Mouse (Mus musculus) heart, postnatal 25 days (tissue): Measurements from ENCODE around the gene Spata21. TPM values are rescaled to one million over a fixed set of nuclear protein-coding genes. Genes with fewer than 3 reads are reported as not detected.
"Not testable (repeated sequence)": the region's sequence is repeated elsewhere in the genome, so short reads cannot be mapped to it uniquely, and the experiment has no call there.

Experiments used
- DNase-seq: peaks from one replicate; pipeline ENCODE4 v3.0.0; 2022; ENCODE audit warnings: low spot score
- intact Hi-C: fragments of 180-260 bp; cut with DNase I; formaldehyde crosslinking; loops from one replicate; pipeline ENCODE4 v1.15.1; 2025
- total RNA-seq, 2 experiments: library from RNA; stranded (reverse); gene quantifications; 2 replicates each; pipeline ENCODE4 v1.2.3; 2021

The Spata21 gene
- total RNA-seq, 2 experiments from 2014 or later, result not detected

DNA sequence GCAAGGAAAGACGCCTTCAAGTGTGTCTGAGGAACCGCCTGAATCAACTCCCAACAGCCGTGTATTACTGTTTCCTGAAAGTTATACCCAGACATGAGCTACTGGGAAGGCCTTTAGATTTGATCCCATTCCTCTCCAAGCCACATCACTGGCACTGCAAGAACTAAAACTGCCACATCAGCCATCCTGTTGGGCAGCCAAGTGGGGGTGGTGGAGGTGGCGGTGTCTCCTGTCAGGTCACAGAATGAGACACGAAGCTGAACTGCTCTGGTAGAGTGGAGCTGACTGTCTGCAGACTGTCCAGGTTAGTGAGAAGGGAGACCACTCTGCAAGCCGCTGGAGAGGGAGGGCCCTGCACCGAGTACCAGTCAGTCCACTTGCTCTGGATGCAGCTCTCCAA lies 34.5 kb downstream of the Spata21 start:
- no peak for DNase-seq
- intact Hi-C loops, result no loop called here

DNA sequence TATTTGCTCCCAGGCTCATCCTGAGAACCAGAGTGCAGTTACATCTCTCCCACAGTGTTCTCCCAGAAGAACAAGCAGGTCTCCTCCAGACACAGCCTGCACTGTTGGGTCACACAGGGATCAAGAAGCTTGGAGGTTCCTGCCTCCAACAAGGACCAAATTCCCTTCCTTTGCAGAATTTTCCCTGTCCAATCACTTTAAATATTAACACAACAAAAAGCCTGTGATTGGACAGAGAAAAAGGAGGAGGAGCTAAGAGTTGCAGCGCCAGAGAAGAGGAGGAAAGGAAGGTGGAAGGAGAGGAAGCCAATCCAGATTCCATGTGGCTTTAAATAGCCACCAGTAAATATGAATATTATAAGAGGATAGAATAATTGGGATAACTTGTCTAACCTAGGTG lies 34.9 kb downstream of the Spata21 start:
- intact Hi-C loops, result no loop called here
- DNase-seq, result no peak

DNA sequence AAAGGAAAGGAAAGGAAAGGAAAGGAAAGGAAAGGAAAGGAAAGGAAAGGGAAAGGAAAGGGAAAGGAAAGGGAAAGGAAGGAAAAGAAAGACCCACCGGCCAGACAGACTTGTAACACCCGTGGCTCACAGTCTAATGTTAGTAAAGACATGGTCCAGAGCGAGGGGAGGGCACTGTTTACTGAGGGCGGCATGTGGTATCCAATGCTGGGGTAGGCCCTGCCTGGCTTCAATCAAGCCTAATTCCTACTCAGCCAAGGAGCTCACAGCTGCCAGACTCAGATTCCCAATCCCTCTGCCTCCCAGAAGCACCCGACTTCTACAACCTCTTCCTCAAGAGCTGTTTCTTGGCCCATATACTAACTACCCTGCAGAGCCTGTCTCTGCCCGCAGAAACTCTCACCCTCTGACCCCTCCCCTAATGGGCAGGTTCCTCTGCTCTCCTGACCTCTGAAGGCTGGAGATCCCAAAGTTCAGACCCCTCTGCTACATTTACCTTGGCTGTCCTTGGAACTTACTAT lies 41.1 kb downstream of the Spata21 start:
- no peak for DNase-seq
- intact Hi-C loops, result no loop called here

DNA sequence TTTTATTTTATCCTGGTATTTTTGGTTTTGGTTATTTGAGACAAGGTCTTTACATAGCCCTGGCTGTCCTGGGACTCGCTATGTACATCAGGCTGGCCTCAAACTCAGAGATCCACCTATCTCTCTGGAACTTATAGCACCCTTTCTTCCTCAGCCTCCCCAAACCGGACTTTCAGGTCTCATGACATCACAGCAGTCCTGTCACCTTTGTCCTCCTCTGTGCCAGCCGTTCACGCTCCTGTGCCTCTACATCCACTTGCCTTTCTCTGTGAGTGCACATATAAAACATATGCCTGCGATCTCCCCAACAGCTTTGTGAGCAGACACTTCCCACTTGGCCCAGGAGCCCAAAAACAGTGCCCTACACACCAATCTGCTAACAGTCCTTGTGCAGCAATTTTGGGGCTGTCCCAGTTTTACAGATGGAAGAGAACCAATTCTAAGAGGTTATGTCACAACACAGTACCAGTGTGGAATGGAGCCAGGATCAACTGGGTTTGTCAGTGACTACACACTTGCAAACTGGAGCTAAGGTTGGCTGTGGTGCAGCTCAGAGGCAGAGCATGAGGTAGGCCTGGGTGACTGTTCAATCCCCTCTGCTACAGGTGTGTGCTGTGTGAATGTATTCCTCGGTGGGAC lies 42.7 kb downstream of the Spata21 start:
- DNase-seq, result no peak
- intact Hi-C loops, result no loop called here

DNA sequence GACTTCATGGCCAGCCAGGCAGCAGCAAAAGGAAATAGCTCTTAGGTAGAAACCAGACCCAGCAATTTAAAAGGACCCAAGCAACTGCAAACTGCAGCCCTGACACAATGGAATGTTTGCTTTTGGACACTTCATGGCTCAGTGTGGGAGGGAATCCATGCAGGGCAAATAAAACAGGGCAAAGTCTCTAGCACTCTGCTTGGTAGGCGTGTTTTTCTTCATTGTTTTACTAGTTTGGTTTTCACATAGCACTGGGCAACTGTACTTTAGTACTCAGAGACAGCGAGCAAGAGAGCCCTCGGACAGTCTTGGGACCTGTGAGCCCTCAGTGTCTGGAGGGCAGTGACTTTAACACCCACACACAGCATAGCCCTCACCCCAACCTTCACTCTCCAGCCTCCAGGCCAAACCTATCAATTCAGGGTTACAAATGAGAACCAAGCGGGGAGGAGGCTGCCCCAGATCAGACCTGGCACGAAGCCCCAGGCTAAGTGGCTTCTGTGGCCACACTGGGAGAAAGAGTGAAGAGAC lies 43.5 kb downstream of the Spata21 start:
- intact Hi-C loops, result no loop called here
- DNase-seq, result no peak

DNA sequence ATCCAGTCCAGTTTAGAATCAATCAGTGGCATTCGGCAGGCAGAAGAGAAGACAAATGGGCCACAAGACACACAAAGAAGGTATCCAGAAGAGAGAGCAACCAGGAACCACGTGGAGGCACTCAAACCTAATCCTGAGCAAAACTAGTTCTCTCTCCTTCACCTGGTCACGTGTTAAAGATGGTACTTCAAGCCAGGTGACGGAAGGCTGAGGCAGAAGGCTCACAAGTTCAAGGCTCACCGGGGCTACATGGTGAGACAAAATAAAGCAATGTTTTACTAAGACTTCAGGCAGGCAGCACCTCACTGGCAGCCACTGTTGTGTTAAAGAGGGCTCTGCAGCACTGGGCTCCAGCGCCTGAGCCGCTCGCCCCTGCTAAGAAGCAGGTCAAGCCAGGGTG lies 44.1 kb downstream of the Spata21 start:
- intact Hi-C loops, result no loop called here
- no peak for DNase-seq

DNA sequence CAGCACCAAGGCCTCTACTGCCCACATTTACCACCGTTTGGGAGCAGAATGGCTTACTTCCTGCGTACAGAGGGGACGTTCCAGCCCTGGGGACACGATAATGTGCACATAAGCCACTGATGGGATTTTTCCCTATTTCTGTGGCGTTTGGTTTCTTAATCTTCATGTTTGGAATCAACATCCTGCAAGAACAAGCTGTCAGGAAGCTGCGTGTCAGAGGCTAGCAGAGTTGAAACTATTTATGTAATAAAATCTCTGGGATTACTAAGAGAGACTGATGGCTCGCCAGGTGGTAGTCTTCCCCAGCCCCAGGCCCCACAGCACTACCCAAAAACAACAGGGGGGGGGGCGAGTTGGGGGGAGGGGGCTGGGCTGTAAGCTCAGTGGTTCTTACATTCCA lies 45.1 kb downstream of the Spata21 start:
- DNase-seq, result no peak
- intact Hi-C loops, result no loop called here

DNA sequence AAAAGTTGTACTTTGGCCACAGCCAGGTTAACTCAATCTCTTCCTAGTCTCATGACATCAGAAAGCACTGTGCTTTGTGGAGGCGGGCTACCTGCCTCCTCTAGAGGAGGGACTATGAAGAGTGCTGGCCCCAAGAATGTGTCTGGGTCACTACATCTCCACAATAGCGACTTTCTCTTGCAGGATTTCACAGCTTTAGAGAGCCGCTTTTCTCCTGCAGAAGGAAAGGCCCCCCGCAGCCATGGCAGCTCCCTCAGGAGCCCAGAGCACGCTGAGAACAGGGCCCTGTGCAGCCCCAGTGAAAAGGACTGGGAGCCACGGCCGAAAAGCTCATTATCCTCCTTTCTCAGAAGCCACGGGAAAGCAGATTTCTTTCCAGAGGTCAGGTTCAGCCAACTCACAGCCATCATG lies 45.9 kb downstream of the Spata21 start:
- intact Hi-C loops, result no loop called here
- DNase-seq, result no peak

DNA sequence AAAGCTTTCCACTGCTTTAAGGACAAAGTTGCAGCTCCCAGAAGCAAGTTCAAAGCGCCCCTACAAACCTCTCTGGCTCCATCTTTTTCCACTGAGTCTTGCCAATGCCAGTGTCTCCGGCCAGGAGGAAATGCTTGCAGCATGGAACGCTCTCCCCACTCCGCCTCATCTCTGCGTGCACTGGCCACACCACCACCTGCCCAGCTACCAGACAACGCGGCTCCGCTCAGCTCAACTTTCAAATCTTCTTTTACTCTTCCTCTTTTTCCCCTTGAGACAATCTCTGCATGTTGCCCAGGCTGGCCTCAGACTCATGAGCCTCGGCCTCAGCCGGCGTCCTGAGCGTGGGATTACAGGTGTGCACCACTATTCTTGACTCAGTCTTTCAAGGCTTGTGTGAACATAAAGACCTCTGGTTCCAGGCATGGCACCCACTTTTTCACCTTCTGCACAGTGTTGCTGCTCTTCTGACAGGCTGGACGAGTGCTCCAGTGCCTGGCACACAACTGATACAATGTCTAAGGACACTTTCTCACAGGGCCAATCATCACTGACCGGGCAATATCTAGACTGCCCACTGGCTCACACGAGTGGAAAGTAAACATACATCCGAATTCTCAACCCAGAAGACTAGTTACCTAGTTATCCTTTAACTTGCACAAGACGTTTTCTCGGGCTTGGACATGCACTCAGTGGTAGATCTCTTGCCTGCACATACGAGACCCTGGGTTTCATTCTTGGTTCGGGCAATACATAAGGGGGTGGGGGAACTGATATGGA lies 46.8 kb downstream of the Spata21 start:
- intact Hi-C loops, result loop anchor here (5.0 kb wide), 1 partner anchor 58 kb away; the partner anchor contains the start of gene Necap2
- peak; percentile 35 for DNase-seq

DNA sequence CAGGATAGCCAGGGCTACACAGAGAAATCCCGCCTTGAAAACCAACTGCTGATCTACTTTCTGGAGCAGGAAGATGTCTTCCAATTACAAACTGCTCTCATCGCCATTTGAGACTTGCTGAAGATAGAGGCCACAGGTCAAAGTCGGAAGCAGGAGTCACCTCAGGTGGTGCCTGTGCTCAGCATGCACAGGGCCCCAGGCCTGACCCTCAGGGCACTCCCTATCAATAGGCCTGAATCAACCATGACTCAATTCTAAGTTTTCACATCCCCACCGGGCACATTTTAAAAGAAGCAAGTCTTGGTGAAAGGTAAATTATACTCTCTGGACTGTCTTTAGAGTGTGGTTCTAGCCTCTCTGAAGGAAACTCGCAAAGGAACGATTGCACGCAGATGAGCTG lies 48.0 kb downstream of the Spata21 start:
- intact Hi-C loops, result loop anchor here (5.0 kb wide), 1 partner anchor 59 kb away; the partner anchor contains the start of gene Necap2
- DNase-seq, result no peak

DNA sequence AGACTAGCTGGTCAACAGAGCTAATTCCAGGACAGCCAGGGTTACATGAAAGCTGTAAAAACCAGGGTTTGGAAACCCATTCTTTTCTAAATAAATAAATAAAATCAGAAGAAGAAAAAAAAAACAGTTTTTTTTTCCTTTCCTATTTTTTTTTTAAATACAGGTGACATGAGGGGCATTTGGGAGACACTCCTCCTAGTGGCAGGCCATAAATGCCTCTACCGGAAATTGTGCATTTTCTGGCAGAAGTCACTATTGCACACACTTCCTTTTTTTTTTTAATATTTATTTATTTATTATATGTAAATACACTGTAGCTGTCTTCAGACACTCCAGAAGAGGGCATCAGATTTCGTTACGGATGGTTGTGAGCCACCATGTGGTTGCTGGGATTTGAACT lies 49.6 kb downstream of the Spata21 start:
- DNase-seq, result not testable (repeated sequence)
- intact Hi-C loops, result loop anchor here (5.0 kb wide), 1 partner anchor 60 kb away; the partner anchor contains the start of gene Necap2

DNA sequence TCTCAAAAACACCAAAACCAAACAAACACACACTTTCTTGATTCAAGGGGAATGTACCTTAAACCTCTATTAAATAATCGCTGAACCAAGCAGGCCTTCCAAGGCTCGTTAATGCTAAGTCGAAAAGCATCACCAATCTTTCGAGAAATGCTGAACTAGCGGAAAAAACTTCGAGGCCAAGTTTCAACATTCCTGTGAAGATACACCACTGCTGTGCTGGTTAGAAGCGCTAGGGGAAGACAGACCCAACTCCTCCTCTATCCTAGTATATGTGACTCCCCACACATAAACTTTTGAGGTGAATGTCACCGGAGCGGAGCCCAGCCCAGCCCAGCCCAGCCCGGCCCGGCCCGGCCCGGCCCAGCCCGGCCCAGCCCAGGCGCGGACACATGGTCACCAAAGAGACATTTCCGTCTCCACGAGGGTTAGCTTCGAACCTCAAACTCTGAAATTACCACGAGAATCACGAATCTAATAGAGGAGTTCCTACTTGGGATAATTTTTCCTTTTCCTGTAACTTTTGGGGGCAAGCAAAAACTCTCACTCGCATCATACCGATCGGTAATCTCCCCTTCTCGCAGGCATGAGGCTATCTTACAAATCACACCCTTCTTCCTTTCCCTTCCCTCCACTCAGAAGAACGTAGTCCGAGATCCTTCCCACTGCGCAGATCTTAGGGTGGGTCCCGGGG lies 50.4 kb downstream of the Spata21 start:
- DNase-seq, result no peak
- intact Hi-C loops, result loop anchor here (5.0 kb wide), 1 partner anchor 61 kb away; the partner anchor contains the start of gene Necap2

DNA sequence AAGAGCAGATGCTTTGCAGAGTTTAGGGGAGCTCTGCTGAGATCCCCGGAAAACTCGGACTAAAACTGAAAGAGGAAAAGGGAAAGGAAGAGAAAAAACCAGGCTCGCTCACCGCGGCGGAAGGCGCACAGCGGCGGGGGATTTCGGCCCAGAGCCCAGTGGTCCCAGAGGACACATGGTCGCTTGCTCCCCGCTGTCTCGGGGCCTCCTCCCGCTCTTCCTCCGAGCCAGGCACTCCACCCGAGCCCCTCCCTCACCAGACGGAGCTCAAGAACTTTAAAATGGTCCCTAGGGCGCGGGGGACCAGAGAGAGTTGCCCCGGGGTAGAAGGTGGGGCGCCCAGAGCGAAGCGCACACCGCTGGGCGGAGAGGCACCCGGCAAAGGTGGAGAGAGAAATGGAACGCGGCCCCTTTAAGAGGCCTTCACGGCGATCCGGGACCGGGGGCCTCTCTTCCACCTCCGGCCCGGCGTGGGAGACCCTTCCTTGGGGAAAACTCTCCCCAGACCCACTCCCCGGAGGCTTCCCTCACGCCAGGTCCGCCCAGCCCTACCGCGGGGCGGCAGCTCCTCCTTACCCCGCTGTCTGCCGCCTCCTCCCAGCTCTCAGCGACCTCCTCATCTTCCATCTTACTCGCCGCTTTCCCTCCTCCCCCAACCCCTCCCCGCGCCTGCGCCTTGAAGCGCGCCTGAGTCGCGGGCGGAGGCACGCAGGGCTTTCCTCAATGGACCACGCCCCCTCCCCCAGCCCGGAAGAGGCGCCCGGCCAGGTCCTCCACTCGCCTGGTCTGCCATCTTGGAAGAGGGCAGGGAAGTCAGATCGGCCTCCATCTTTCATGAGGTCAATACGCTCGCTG lies 51.2 kb downstream of the Spata21 start, which contains the start of gene Szrd1:
Gene Szrd1, minus strand, starts transcription at position 660 of the 855 bp plus-strand sequence.
- DNase-seq, result peak; percentile 96
- intact Hi-C loops, result loop anchor here (5.0 kb wide), 1 partner anchor 62 kb away; the partner anchor contains the start of gene Necap2

DNA sequence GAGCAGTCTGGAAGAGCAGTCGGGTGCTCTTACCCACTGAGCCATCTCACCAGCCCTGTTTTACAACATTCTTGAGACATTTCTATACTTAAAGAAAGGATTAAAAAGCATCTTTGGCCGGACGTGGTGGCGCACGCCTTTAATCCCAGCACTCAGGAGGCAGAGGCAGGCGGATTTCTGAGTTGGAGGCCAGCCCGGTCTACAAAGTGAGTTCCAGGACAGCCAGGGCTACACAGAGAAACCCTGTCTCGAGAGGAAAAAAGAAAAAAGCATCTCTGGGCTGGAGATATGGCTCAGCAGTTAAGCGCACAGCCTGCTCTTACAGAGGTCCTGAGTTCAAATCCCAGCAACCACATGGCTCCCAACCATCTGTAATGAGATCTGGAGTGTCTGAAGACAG lies 52.2 kb downstream of the Spata21 start:
- intact Hi-C loops, result loop anchor here (5.0 kb wide), 1 partner anchor 62 kb away; no protein-coding TSS in a partner anchor
- DNase-seq, result not testable (repeated sequence)

DNA sequence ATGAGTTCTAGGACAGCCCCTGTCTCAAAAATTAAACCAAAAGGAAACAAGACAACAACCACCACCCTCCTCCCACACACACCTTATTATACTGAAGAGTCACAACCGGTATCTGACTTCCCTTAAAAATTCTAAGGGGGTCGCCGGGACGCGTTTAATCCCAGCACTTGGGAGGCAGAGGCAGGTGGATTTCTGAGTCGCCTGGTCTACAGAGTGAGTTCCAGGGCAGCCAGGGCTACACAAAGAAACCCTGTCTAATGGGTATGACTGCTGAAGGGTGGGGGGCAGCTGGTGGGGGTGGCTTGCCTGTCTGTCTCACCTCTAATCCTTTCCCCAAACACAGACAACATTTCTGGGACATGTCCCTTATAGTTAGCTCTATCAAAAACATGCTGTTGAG lies 52.8 kb downstream of the Spata21 start:
- no peak for DNase-seq
- intact Hi-C loops, result loop anchor here (5.0 kb wide), 1 partner anchor 61 kb away; no protein-coding TSS in a partner anchor

DNA sequence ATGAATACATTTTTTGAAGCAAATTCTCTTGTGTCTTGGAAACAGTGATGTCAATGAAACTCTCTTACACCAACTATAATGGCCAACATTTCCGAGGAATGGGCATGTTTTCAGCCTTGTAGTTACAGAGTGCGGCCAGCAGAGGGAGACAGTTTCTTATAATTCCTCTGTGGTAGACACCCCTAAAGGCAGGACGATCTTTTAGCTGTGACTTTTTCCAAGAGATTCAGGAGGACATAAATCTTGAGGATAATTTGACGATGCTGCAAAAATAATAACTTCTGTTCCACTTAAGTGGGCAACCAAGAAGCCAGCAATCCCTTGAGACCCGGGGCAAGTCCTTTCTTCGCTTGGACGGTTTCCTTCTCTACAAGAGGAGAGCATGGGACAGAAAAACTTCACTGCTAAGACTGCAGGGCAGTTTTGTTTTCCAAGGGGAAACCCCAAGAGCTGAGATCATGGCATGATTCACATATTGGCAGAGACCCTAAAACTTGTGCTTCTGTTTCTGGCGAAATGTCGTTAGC lies 54.2 kb downstream of the Spata21 start:
- DNase-seq, result peak; percentile 67
- intact Hi-C loops, result loop anchor here (2.0 to 5.0 kb wide), 2 partner anchors 60 to 124 kb away; no protein-coding TSS in a partner anchor

DNA sequence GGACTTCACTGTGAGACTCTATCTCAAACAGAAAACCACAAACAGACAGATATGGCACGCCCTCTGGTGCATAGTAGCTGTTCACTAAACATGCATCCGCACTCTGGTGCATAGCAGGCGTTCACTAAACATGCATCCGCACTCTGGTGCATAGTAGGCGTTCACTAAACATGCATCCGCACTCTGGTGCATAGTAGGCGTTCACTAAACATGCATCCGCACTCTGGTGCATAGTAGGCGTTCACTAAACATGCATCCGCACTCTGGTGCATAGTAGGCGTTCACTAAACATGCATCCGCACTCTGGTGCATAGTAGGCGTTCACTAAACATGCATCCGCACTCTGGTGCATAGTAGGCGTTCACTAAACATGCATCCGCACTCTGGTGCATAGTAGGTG lies 57.0 kb downstream of the Spata21 start:
- DNase-seq, result not testable (repeated sequence)
- intact Hi-C loops, result loop anchor here (1.0 kb wide), 1 partner anchor 218 kb away; no protein-coding TSS in a partner anchor

DNA sequence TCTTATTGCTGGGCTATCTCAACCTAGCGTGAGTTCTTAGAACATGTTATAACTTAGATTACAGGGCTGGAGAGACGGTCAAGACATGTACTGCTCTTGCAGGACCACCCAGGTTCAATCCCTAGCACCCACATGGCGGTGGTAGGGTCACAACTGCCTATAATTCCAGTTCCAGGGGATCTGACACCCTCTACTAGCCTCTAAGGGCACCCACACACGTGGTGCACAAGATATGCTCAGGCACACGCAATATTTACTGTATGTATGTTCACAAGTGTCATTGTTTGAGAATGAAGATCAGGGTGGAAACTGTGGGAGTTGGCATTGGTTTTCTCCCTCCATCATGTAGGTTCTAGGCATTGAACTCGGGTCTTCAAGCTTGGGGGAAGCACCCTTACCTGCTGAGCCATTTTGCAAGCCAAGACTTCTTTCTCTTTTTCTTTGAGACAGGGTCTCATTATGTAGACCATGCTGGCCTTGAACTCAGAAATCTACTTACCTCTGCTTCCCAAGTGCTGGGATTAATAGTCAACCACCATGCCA lies 58.4 kb downstream of the Spata21 start:
- no peak for DNase-seq
- intact Hi-C loops, result no loop called here
